Mouse (Mus musculus) right cerebral cortex, postnatal 14 days (tissue): ENCODE measurements at regions not wholly inside any gene's neighbourhood (a gene's known extent, or its start where the extent isn't known, plus 50 kb on each side); places are given as distances from the start of the nearest gene placed in this dataset.
"Not testable (repeated sequence)": the region's sequence is repeated elsewhere in the genome, so short reads cannot be mapped to it uniquely, and the experiment has no call there.

ENCODE experiments used
- DNase-seq: peaks from one replicate; pipeline ENCODE4 v3.0.0; 2022

DNA sequence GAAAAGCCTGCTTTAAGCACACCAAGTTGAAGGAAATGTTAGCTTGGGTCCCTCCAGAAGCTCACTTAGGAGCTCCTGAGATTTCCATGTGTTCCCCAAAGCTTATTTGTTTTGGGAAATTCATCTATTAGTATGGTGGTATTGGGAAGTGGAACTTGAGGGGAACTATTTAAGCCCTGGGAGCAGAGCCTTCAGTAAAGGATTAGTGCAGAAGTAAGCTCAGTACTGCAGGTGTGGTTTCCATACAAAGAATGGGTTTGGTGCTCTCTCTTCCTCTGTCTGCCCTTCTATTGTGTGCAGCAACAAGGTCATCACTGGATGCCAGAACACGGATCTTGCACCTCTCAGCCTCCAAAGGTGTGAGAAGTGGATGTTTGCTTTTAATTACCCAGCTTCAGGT is 57.2 kb downstream of the Foxa2 start:
- DNase-seq: no peak

DNA sequence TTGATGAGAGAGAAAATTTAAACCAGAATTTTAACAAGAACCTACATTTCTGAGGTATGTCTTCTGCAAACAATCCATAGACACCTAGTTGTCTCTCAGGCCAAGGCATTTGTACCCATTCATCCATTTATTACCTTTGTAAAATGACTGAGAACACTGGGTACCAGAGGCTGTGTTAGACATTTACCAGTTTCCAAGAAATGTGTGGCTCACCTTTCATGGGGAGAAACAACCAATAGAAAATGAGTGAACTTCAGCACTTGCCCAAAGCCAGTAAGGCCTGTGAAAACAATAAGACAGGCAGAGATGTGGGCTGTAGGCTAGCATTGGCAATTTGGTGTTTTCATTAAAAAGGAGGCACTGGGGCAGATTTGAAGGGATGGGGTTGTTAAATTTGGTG is 58.2 kb downstream of the Foxa2 start:
- DNase-seq: no peak

DNA sequence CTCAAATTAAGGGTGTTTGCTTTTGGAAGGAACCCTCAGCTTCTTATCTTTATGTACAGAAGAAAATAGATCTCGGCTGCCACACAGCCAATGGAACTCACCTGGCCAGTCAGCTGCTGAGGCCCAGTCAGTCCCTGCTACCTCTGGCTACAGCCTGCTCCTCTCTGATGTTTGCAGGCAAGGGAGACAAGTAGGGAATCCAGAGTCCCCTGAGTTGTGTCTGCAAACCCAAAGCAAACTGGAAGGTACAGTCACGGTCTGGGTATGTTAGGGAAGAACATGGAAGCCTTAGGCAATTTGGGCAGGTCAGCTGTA is 61.6 kb downstream of the Foxa2 start:
- DNase-seq: no peak

DNA sequence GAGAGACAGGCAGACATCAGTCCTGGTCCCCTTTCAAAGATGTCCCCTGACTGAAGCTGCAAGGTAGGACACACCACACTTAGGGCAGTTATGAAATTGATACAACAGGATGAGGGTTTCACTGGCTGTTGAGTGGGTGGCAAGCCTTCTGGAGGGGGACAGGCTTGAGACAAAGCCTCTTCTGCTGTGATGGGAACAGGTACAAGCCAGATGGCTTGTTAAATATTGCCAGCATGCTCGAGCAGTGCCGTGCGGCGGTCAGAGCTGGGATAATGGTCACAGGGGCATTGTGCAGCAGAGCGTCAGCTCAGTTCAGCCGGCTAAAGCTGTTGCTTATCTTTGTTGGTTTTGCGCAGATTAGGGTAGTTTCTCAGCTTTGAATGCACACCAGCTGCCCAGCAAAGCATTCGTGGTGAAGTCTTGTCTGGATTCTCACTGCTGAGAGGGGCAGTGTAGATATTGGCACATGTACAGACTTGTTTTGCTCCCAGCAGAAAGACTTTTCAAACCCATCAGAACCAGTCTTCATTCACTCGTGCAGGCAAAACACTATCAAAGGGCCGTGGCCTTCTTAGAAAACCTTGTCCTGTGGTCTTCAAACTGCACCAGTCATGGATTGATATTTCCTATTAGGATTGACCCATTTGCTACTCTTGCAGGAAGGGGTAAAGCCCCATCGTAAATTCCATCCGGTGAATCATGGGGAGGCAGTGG is 62.1 kb downstream of the Foxa2 start:
- DNase-seq: no peak

DNA sequence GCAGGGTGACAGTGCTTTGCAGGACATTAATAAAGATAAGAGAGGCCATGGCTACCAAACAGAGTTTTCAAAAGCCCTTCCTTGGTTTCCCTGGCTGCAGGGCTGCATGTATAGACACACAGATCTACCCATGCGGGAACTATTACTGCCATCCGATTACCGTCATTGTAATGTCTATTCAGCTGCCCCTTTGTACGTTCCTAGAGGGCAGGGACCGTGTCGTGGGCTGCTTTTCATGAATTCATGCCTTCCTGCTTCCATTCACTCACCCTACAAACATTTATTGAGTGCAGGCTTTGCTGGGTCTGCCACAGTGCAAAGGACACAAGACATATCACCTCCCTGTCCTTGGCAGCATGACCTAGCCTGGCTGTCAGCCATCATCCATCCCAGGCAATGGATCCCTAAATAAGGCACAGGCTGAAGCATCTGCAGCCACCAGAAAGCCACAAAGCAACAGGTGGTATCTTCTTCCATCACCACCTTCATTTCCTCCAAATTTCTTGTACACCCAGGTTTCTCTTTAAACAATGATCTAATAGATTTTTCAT is 65.8 kb downstream of the Foxa2 start:
- no peak for DNase-seq

DNA sequence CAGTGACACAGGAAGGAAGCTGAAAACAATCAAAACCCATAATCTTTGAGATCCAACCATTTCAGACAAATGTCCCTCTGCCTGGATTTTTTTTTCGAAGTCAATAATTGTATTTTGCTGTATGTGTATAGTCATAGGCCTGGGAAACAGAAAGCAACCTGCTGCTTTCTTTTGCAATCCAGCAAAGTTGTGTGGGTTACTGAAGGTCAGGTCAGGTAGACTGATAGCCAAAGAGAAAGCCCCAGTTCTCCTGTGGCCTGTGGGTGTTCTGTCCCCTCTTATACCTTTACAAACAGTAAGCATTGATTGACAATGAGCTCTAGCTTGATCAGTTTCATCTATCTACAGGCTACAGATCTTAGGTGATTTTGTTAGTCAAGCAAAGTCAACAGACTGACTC is 66.4 kb downstream of the Foxa2 start:
- DNase-seq: no peak

DNA sequence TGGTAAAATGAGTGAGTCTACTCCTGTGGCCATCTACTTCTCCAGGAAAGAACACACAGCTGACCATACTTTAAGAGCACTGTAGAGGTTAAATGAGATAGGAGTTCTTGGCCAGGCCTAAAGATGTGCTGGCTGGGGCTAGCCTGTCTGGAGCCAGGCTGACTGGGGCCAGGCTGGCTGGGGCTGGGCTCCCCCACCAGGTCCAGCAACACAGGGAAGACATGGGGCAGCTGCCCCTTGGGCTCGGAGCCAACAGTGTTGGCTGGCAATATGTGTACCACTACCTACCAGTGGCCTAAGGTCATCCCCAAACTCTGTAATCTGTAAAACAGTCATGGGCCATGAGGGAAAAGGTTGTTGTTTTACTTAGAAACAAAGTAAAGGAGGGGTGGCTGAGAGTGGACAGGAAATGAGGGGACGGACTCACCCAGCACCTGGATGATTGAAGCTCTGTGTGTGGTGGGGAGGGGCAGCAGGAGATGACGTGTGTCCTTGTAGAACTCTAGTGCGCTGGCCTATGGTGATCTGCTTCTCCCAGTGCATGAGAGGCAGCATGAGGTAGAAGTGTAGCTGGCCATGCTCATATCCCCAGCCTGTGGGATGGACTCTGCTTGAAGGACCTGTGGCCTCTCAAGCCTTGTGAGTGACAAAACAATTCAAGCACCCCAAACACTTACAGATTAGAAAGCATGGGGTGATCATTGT is 67.0 kb downstream of the Foxa2 start:
- no peak for DNase-seq

DNA sequence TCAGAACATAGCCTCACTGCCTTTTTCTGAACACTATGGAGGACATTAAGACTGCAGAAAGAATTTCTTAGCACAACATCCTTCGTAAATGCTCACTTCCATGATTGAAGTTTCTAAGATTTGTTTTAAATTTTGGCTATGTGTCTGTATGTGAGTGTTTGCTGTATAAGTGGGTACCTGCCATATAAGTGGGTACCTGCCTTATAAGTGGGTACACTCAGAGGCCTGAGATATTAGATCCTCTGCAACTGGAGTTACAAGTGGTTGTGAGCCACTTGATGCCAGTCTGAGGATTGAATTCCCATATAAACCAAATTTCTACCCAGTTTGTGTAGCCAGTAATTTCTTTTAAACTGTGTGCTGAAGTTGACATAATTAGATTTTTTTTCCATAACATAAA is 67.8 kb downstream of the Foxa2 start:
- DNase-seq: no peak

DNA sequence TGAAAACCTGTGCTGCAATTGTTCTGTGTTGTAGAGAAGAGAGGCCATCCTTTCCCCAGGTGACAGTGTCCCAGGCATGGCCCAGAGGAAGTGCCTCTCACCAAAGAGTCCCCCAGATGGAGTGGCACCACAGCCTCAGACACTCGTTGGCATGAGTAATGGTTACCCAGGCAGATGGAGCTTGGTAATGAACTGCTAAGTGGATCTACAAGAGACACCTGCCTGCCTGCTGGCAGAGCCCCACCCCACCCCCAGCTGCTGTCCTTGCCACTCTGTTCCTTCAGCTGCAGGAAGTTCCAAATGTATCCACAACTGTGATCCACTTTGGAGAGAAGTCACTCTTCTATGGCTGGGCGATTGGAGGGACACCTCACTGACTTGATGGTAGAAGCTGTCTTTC is 72.0 kb downstream of the Foxa2 start:
- no peak for DNase-seq

DNA sequence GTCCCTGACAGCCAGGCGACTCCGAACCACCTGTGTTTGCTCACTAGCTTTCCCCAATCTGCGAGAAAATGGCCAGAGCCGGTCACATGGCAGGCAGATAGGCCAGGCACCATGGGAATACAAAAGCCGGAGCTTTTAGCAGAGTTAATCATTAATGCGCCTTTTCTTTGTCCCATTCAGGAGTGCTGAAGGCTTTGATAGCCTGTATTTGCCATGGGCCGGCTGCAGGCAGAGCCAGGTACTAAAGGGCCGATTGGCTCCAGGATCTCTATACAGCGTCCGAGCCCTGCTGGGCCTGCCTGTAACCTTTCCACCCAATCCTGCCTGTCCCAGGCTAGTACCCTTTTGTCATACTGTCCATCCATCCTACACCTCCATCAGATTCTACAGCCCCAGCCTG is 78.1 kb downstream of the Foxa2 start:
- DNase-seq: no peak

DNA sequence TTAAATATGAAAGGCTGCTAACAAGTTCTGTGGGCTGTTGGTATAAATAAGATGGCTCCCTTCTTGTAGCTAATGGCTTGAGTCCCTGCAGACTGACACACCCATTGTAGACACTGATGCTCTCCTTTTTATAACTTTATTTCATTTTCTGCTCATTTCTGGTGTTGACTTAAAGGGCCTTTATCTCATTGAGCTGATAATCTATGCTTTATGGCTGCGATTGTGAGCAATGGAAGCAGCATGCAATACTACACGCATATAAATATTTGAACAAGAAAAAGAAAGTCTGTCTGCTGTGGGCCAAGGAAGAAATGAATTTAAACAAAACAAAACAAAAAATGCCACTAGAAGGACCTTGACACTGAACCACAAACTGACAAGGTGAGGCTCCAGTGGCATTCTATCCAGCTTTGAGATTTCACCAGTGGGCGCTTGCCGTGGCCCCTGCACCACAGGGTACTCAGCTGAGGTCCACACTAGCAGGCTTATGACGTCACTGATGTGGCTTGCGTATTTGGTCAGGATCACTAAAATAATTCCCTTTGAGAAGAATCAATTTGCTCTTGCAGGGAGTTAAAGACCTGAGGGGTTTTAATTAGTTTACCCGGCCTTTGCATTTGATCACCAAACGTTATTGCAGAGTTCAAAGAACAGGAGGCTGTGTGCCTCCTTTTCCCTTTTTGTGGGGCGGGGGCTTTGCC is 78.8 kb downstream of the Foxa2 start:
- DNase-seq: no peak

DNA sequence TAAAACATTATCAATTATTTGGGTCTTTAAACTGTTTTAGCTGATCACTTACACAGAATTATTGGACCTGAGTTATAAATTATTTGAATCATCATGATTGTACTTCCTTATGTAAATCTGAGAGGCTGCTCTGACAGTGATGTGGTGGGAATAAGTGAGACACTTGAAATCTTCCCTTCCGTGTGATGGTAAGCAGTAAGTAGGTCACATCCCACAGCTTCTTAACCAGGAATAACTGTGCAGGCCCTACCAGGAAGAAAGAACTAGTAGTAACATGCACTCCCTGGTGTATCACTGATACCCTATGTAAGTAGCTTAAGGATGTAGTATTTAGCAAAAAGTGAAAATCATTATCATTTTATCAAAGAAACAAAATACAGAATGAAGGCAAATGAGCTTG is 83.5 kb downstream of the Foxa2 start:
- DNase-seq: not testable (repeated sequence)

DNA sequence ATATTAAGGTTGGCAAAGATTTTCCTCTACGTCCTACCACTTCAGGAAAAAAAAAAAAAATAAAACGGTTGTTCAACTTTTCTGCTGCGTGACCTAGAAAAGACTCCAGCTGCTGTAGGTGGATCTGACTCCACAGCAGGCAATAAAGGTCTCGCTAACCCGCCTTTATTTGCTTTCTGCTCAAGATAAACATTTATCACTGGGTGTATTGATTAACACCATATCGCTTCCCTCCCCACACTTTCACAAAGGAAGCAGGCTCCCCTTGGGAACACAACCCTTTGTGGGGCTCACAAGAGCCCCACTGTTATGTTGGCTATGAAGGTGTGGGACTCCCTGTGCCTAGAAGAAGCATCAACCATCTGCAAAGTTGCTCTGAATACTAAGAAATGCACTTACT is 85.1 kb downstream of the Foxa2 start:
- DNase-seq: no peak

DNA sequence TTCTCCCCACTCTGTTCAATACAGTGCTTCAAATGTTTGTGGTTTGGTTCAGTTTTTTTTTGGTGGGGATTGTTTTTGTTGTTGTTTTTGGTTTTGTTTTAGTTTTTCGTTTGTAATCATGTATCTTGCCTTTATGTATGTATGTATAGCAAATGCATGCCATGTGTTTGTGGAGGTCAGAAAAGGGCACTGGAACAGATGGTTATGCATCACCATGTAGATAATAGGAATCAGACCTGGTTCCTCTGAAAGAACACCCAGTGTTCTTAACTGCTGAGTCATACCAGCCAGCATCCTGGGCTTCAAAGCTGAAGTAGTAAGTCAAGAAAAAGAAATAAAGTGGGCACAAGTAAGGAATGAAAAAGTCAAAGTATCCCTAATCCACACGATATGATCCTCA is 92.6 kb downstream of the Foxa2 start:
- DNase-seq: no peak

DNA sequence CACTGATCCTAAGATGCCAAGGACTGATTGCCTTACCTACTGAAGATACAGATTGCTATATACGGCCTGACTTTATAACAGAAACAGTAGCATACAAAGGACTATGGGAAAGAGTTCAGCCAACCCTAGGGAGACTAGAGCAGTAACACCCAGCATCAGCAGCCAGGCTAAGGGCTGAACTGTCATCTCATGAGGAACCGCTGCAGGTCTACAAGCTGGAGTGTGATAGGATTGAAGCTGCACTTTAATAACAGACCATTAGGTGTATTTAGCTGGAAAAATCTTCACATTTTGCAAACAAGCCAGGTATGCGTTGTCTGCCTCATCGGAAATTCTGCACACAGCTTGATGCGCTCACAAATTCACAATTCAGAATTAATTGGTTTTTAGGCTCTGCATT is 95.5 kb downstream of the Foxa2 start:
- DNase-seq: no peak

DNA sequence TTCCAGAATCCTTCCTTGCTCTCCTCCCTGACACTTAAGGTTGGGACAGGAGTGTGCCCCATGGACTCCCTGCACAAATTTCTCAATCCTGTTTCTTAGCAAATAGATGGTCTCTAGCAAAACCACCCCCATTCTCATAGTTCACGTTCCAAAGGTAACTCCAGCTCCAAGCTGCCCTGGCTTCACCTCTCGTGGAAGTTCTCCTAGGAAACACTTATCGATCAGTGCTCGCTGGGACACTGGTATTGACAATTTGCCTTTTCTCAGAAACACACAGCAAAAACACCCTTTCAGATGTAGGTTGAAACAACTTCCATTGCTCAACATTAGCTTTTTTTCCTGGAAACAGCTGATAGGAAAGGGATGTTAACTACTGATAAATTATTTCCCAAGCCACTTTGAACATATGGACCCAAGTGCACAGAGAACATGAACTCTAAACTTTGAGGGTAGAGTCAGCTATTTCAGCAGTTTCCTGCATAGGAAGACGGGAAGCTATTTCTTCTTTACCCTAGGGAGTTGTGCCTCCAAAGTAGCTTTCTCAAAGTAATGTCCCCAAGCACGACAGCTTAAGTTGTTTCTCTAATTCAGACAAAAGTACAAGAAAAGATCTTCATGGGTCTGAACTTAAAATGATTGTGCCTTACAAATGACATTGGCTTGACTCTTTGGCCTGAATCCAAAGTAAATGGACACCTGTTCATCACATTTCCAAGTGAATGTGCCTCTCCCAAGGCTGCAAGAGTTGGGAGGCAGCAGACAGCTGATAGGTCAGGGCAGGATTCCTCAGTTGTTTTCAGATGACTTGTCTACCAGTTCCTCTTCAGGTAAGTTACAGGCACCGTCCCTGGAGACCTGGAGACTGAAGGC is 102.4 kb downstream of the Foxa2 start:
- DNase-seq: no peak

DNA sequence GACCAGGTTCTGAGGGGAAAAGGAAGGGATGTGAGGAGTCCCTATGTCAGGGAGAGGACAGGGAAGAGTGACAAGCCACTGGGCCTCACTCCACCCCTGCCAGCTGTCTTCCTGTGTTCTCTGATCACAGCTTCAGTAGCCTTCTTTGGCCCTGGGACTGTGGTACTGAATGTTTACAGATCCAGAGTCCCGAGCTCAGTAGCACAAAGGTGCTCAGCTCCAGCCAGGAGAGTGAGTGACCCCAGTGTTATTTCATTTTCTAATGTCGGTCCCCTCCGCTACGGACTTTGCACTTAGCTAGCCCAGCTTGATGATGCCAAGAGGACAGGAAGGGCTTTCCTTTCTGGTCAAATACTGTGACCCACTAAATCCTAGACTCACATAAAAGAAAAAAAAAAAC is 104.2 kb downstream of the Foxa2 start:
- DNase-seq: no peak

DNA sequence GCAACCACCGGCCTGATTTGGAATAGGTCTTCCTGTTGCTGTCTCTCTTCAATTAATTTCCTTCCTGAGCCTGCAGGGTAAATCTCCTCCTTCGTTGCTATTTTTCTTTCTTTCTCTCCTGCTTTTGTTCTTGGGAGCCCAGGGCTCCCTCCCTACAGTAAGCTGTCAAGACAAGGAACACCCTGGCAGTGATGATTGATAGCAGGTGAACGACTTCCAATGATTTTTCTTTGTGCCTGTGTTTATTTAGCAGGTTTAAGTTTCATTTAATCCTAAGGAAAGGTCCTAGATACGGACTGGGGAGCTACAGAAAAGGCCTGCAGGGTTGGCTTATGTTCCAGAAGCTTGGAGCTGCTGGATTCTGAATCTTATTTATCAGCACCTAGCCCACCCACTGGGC is 105.5 kb downstream of the Foxa2 start:
- no peak for DNase-seq

DNA sequence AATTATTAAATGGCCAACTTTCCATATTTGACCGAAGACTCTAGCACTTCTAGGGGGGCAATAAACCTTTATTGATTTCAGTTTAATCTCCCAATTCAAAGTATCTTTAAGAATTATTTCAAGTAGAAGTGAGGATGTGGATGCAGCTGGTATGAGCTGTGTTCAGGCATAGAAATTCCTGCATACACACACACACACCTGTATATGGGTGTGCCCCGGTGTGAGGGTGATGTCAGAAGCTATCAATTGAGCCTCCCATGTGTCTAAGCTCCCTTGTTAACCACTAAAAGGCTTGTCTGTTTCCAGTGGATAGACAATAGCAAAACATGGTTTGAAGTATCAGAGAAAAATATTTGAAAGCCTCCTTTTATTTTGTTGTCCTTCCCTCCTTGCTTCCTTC is 114.3 kb downstream of the Foxa2 start:
- no peak for DNase-seq

DNA sequence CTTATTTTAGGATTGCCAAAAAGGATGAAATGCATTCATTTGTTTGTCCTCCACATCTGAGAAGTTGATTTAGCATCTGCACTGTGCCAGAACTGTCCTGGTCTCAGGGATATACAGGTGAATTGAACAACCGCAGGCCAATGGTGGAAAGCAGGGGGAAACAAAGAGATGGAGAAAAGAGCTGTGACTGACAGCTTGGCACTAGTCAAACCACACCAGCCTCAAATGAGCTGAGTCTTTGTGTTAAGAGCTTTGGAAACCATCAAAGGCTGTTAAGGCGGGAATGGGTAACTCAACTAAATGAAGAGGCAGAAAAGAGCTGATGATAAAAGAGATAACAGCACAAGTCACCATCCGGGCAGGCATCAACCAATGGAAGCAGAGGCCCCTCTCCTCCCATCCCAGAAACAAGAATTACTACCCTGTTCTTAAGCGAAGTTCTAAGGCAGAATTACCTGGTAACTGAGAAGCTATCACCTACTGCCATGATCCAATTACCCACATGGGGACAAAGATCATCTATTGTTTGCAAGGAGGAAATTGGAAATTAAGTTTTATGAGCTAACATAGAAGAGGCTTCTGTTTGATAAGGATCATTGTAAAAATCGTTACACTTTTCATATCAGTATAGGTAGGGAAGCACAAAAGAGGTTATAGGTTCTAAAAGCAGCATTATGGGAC is 117.6 kb downstream of the Foxa2 start:
- no peak for DNase-seq

DNA sequence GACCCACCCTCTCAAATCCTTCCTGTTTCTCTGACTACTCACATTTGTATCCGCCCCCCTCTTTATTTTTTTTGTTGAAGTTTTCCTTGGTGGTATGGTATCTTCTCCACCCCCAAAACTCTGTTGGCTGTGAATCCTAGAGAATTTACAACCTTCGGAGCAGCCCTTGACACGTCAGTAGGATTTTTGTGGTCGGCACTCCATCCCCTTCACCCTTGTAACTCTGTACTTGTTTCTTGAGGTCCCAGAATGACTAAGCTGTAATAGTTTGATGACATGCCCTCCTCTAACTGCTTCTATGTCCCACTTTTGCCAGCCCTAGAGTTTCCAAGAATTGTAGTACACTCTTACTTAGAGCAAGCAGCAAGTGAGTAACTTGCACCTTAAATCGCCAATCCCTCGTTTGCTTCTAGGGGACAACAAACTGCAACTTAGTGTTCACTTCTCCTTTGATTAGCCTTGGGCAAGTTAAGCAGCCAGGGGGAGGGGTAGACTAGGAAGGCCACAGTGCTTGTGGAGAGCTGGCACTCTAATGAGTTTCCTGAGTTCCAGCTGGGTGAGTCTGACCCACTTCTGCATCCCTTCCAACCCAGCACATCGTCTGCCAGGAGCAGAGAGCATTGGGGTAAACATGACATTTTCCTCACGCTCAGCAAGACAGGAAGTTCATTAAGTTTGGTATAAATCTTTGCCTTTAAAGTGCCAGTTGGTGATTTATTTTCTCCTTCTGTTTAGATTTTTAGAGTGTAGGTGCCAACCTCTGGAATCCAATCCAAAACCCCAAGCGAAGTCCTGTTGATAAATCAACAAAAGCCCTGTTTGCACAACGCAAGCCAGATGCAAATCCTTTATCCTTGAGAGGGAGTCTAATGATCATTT is 118.7 kb downstream of the Foxa2 start:
- peak; percentile 4 for DNase-seq

DNA sequence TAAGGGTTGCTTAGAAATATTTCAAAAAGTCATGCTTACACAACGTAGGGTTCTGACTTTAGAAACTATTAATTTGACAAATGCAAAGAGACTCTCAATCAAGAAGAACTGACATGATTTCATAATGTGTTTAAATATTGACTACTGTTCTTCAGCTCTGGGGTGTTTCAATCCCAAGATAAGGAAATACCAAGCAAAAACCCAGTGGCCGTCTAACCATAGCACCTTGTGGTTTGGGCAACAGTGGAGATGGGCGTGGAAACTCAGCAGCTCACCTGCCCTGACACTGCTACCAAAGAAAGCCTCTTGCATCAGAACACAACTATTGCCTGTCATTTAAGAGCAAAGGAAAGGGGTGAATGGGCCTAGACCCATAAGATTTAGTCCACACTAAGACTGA is 119.9 kb downstream of the Foxa2 start:
- DNase-seq: no peak
